Mouse (Mus musculus): ENCODE results near the gene Tbc1d20. TPM values are rescaled to one million over a fixed set of nuclear protein-coding genes. Genes with fewer than 3 reads are reported as not detected.

The Tbc1d20 gene
- total RNA-seq, 2 experiments from 2014 or later, result 27.0 to 28.9 TPM

DNA sequence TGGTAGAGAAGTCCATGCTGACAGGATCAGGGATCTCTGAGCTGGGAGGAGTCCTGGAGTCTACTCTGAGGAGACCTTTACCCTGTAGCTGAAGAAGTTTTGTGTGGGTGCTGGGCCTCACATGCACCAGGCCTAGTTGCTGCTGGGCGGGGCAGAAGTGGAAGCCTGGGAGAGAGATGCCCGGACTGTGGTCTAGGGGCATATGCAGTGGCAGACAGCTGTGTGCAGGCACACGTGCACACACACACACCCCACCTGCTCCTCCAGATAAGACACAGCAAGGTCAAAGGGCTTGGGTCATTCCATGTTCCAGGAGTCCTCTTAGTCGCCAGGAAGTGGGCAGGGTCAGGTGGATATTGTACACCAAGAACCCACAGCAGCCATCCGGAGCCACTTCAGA is 66.0 kb downstream of the Tbc1d20 start:
- DNase-seq, result no peak

GRCm38 (mm10) chr2:152360271-152360775 is 66.7 kb downstream of the Tbc1d20 start:
- peak; percentile 76 for DNase-seq

GRCm38 (mm10) chr2:152361193-152361592 is 67.6 kb downstream of the Tbc1d20 start:
- DNase-seq, result no peak

Other genes starting within 250 kb of the Tbc1d20 start
- not detected for gene Scrt2, start 212.3 kb upstream of the Tbc1d20 start, total RNA-seq (2021)
- gene Srxn1, start 188.3 kb upstream of the Tbc1d20 start, total RNA-seq (2021), result 10 to 100 TPM; 18.8 to 24.8 TPM
- 10 to 100 TPM; 11.2 to 12.4 TPM for gene Tcf15, start 150.3 kb upstream of the Tbc1d20 start, total RNA-seq (2021)
- 10 to 100 TPM; 78.6 to 79.8 TPM for gene Csnk2a1, start 67.0 kb upstream of the Tbc1d20 start, total RNA-seq (2021)
- gene Rbck1, start 38.8 kb downstream of the Tbc1d20 start, total RNA-seq (2021), result 10 to 100 TPM; 26.6 to 32.2 TPM
- gene Trib3, start 50.2 kb downstream of the Tbc1d20 start, total RNA-seq (2021), result 1 to 10 TPM in 1 of 2 experiments, under 1 TPM in 1; 0.74 to 1.8 TPM
- not detected for gene Nrsn2, start 82.8 kb downstream of the Tbc1d20 start, total RNA-seq (2021)
- 1 to 10 TPM; 1.1 to 1.7 TPM for gene Sox12, start 104.2 kb downstream of the Tbc1d20 start, total RNA-seq (2021)
- 1 to 10 TPM; 1.6 TPM for gene Zcchc3, start 121.2 kb downstream of the Tbc1d20 start, total RNA-seq (2021)
- not detected for gene 6820408C15Rik, start 121.8 kb downstream of the Tbc1d20 start, total RNA-seq (2021)
- not detected for gene Defb23, start 170.8 kb downstream of the Tbc1d20 start, total RNA-seq (2021)
- gene Defb20, start 183.2 kb downstream of the Tbc1d20 start, total RNA-seq (2021), result not detected
- not detected for gene Defb22, start 196.3 kb downstream of the Tbc1d20 start, total RNA-seq (2021)
- not detected for gene Defb26, start 217.9 kb downstream of the Tbc1d20 start, total RNA-seq (2021)
- gene Defb28, start 224.4 kb downstream of the Tbc1d20 start, total RNA-seq (2021), result not detected
- gene Defb29, start 246.3 kb downstream of the Tbc1d20 start, total RNA-seq (2021), result not detected

Measured in gastrocnemius, postnatal 25 days (tissue).